Mouse (Mus musculus) lung, adult 2 months (tissue): ENCODE data around the gene Tmod4. TPM values are rescaled to one million over a fixed set of nuclear protein-coding genes. Genes with fewer than 3 reads are reported as not detected.
A peak's percentile ranks its signal among the peaks of the same experiment; 100 is the strongest.

Experiments
- DNase-seq: peaks from one replicate; pipeline ENCODE4 v3.0.0; 2022
- H3K4me1 ChIP-seq: fragments of 200-500 bp; 2 replicates; pipeline ENCODE4 v1.6.1; 2011; ENCODE audit warnings: low read length; ENCODE audit not compliant: control insufficient read depth, insufficient read depth
- H3K4me3 ChIP-seq: fragments of 200-500 bp; replicated peaks from 2 replicates; pipeline ENCODE3; 2011; ENCODE audit warnings: low read depth, mild to moderate bottlenecking, control low read depth, low read length; ENCODE audit errors: extremely low read depth
- CTCF ChIP-seq: fragments of 200-500 bp; IDR thresholded peaks from 2 replicates; pipeline ENCODE4 v1.5.1; 2011; ENCODE audit warnings: mild to moderate bottlenecking, low read length, control low read depth; ENCODE audit not compliant: insufficient read depth
- POLR2A ChIP-seq: fragments of 200-500 bp; IDR thresholded peaks from 2 replicates; pipeline ENCODE4 v1.6.1; 2011; ENCODE audit warnings: low read depth, mild to moderate bottlenecking, control low read depth, low read length, borderline replicate concordance; ENCODE audit errors: extremely low read depth
- WGBS: fragments of 180-500 bp; shearing (Covaris S2); methylation state at CpG from one replicate; pipeline ENCODE4 v1.1.7; 2018; 5-methylcytosine and 5-hydroxymethylcytosine counted together
- polyA plus RNA-seq: library from polyadenylated mRNA; depleted of rRNA; stranded (reverse); fragments of >200 nt; gene quantifications from 2 replicates; pipeline ENCODE4 v1.2.3, GENCODE M21; 2012; rRNA removed

The Tmod4 gene
- polyA plus RNA-seq, 1 experiment = 3.5 TPM

GRCm38 (mm10) chr3:95164840-95165239 is 40.6 kb downstream of the Tmod4 start:
- 80% methylated on average over 5 of the region's 5 CpGs for WGBS
- TF ChIP-seq CTCF (no peak), POLR2A (no peak)
- no peak overlapping the region for H3K4me3 ChIP-seq
- H3K4me1 ChIP-seq = peaks cover 7% of the 10 kb centered on the region; the same call in 1 of the 2 replicates
- no peak for DNase-seq

GRCm38 (mm10) chr3:95169996-95170395 is 45.7 kb downstream of the Tmod4 start:
- no peak for DNase-seq
- 97% methylated on average over 10 of the region's 10 CpGs for WGBS
- Histone ChIP-seq H3K4me3 (no peak overlapping the region), H3K4me1 (no peaks in the 10 kb centered on the region)
- TF ChIP-seq POLR2A = no peak

- H3K4me1 ChIP-seq = no peaks in the 10 kb centered on the region
- no peak overlapping the region for H3K4me3 ChIP-seq
- TF ChIP-seq POLR2A (no peak), CTCF (no peak)
- no peak for DNase-seq
- WGBS = 70% methylated on average over 6 of the region's 6 CpGs
Measured at GRCm38 (mm10) chr3:95171105-95171504, 46.8 kb downstream of the Tmod4 start.

- Histone ChIP-seq H3K4me1 (no peaks in the 10 kb centered on the region), H3K4me3 (no peak overlapping the region)
- TF ChIP-seq POLR2A = no peak
- no peak for TF ChIP-seq CTCF
- WGBS = 52% methylated on average over 81 of the region's 84 CpGs
- no peak for DNase-seq
Measured at GRCm38 (mm10) chr3:95172526-95173255, 48.4 kb downstream of the Tmod4 start.

GRCm38 (mm10) chr3:95173256-95173949 is 49.1 kb downstream of the Tmod4 start:
- no peak for TF ChIP-seq CTCF
- TF ChIP-seq POLR2A = no peak
- DNase-seq = peak; percentile 32
- Histone ChIP-seq H3K4me3 (no peak overlapping the region), H3K4me1 (no peaks in the 10 kb centered on the region)
- WGBS = 25% methylated on average over 58 of the region's 58 CpGs

GRCm38 (mm10) chr3:95174011-95174592 is 49.8 kb downstream of the Tmod4 start:
- DNase-seq = peak; percentile 90
- Histone ChIP-seq H3K4me3 (no peak overlapping the region), H3K4me1 (no peaks in the 10 kb centered on the region)
- TF ChIP-seq CTCF = peak; percentile 91
- no peak for TF ChIP-seq POLR2A
- 15% methylated on average over 16 of the region's 16 CpGs for WGBS

GRCm38 (mm10) chr3:95176500-95176899 is 52.2 kb downstream of the Tmod4 start:
- 78% methylated on average over 3 of the region's 3 CpGs for WGBS
- no peak overlapping the region for H3K4me3 ChIP-seq
- TF ChIP-seq POLR2A (no peak), CTCF (no peak)
- no peaks in the 10 kb centered on the region for H3K4me1 ChIP-seq
- no peak for DNase-seq

- TF ChIP-seq CTCF (no peak), POLR2A (no peak)
- 51% methylated on average over 6 of the region's 6 CpGs for WGBS
- H3K4me1 ChIP-seq = no peaks in the 10 kb centered on the region
- no peak for DNase-seq
- H3K4me3 ChIP-seq = no peak overlapping the region
Measured at GRCm38 (mm10) chr3:95177583-95177982, 53.3 kb downstream of the Tmod4 start.

Other genes starting within 250 kb of the Tmod4 start
- 175 and 210 TPM in 2 replicates for gene Psmb4, start 237.5 kb upstream of the Tmod4 start, polyA plus RNA-seq
- 865 and 921 TPM in 2 replicates for gene Selenbp1, start 191.4 kb upstream of the Tmod4 start, polyA plus RNA-seq
- gene Rfx5, start 170.4 kb upstream of the Tmod4 start, polyA plus RNA-seq = 10.5 and 14.6 TPM in 2 replicates
- 33.8 and 38.1 TPM in 2 replicates for gene Pi4kb, start 149.7 kb upstream of the Tmod4 start, polyA plus RNA-seq
- gene Zfp687, start 109.0 kb upstream of the Tmod4 start, polyA plus RNA-seq = 19.2 and 20.6 TPM in 2 replicates
- 97.3 and 127 TPM in 2 replicates for gene Psmd4, start 81.9 kb upstream of the Tmod4 start, polyA plus RNA-seq
- gene Pip5k1a, start 17.5 kb upstream of the Tmod4 start, polyA plus RNA-seq = 14.6 and 20.4 TPM in 2 replicates
- 55.3 and 62.2 TPM in 2 replicates for gene Vps72, start 13.5 kb upstream of the Tmod4 start, polyA plus RNA-seq
- gene Scnm1, start 9.5 kb downstream of the Tmod4 start, polyA plus RNA-seq = 30.1 and 43.7 TPM in 2 replicates
- gene Lysmd1, start 9.6 kb downstream of the Tmod4 start, polyA plus RNA-seq = 4.5 and 7.8 TPM in 2 replicates
- 24.6 and 26.4 TPM in 2 replicates for gene Tnfaip8l2, start 17.9 kb downstream of the Tmod4 start, polyA plus RNA-seq
- gene Sema6c, start 36.0 kb downstream of the Tmod4 start, polyA plus RNA-seq = 10.7 and 11.8 TPM in 2 replicates
- gene Gabpb2, start 93.4 kb downstream of the Tmod4 start, polyA plus RNA-seq = 9.7 and 17.3 TPM in 2 replicates
- 54.0 and 71.7 TPM in 2 replicates for gene Cdc42se1, start 104.3 kb downstream of the Tmod4 start, polyA plus RNA-seq
- 6.5 and 12.3 TPM in 2 replicates for gene Mllt11, start 107.7 kb downstream of the Tmod4 start, polyA plus RNA-seq
- gene Gm128, start 117.1 kb downstream of the Tmod4 start, polyA plus RNA-seq = 0.98 and 1.1 TPM in 2 replicates
- 4.2 and 13.3 TPM in 2 replicates for gene Bnipl, start 126.7 kb downstream of the Tmod4 start, polyA plus RNA-seq
- gene Mindy1, start 156.9 kb downstream of the Tmod4 start, polyA plus RNA-seq = 89.1 and 95.2 TPM in 2 replicates
- 13.4 and 24.2 TPM in 2 replicates for gene Prune1, start 157.6 kb downstream of the Tmod4 start, polyA plus RNA-seq
- gene Anxa9, start 182.7 kb downstream of the Tmod4 start, polyA plus RNA-seq = 4.7 and 16.7 TPM in 2 replicates
- 158 and 181 TPM in 2 replicates for gene Cers2, start 190.3 kb downstream of the Tmod4 start, polyA plus RNA-seq
- gene Setdb1, start 232.7 kb downstream of the Tmod4 start, polyA plus RNA-seq = 10.7 and 14.7 TPM in 2 replicates